Comparison of ENCODE assay signal across 27 mouse cellular contexts in the genomic region with DNA sequence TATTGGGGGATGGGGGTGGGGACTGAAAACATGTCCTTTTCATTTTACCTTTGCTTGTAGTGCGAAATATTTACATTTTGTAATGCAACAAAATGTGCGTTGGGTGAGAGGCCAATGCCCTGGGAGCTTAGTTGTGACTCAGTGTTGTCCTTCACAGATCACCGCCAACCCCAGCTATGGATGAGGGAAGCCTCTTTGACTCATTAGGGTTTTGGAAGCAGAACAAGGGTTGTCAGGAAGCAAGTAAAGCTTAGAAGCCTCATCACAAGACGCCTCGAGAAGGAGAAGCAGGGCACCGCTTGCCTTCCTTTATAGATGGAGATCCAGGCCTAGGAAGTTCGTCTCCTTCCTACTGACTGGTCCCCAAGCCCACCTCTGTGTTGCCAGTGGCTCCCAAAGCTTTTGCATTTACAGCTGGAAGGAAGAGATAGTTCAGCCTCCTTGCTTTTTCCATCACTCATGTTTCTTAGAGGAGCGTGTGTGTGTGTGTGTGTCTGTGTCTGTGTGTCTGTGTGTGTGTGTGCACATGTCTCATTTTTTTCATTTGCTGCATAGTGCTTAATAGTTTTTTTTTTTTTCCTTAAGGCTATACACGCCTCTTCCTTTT.
DNase-seq lines count a peak whose midpoint lies in the region; ATAC-seq and TF ChIP-seq lines count a peak whose summit lies in the region.
"Had no signal": no experiment of that assay in that cellular context is flagged by ENCODE, and none has a peak within 500 bp of the region (broad histone marks: within the 10 kb centered on the region; RNA-seq: fewer than 3 reads in every experiment).

No protein-coding gene starts in this region.

- TF ChIP-seq CTCF in liver, postnatal 0 days (IDR thresholded peaks at IDR 0.05; ENCODE audit: low read depth), result no peak

- H3K9ac ChIP-seq in liver, embryonic 12.5 days, result peak overlapping the region; percentile 32
- H3K9ac ChIP-seq in liver, postnatal 0 days (replicated peaks), result no peak overlapping the region
- H3K9ac ChIP-seq: forebrain, embryonic 12.5 days; heart, embryonic 13.5 days; hindbrain, embryonic 14.5 days; limb, embryonic 15.5 days; lung, embryonic 15.5 days; midbrain, embryonic 15.5 days; neural tube, embryonic 15.5 days had no signal

- H3K36me3 ChIP-seq in liver, embryonic 12.5 days, result peaks cover 22% of the 10 kb centered on the region
- no peaks in the 10 kb centered on the region for H3K36me3 ChIP-seq in liver, postnatal 0 days (replicated peaks; ENCODE audit: insufficient read depth, low read length)
- H3K36me3 ChIP-seq: forebrain, embryonic 12.5 days; heart, embryonic 13.5 days; limb, embryonic 15.5 days; lung, embryonic 15.5 days; midbrain, embryonic 10.5 days; midbrain, embryonic 15.5 days; neural tube, embryonic 15.5 days had no signal

- 70% methylated on average over 9 of the region's 9 CpGs for whole genome bisulfite sequencing in liver, embryonic 12.5 days (ENCODE audit: insufficient replicate concordance)
- WGBS in liver, postnatal 0 days (ENCODE audit: insufficient replicate concordance), result 80% methylated on average over 9 of the region's 9 CpGs

- ATAC-seq in liver, embryonic 12.5 days, result no peak
- no peak for ATAC-seq in liver, postnatal 0 days
- ATAC-seq: intestine, postnatal 0 days; midbrain, embryonic 15.5 days had no signal

- peak; percentile 61 for DNase-seq in heart, adult 11 months
- DNase-seq in heart, adult 8-10 months (ENCODE audit: low spot score), result no peak
- DNase-seq in MEL-GATA-1-ER (ENCODE audit: extremely low read depth, low read depth), result peak; percentile 41
- no peak for DNase-seq in liver, postnatal 0 days
- no peak for DNase-seq in kidney, postnatal 14 days
- DNase-seq in kidney, postnatal 25 days, result no peak
- DNase-seq: B cell, adult 2 months; cerebellum, adult 18-20 months; cerebellum, postnatal 14 days; gastrocnemius, postnatal 14 days; heart, postnatal 10 days; kidney, postnatal 4 days; layer of hippocampus, postnatal 36 days; right cerebral cortex, adult 18-20 months; spleen, adult 18-20 months; thymus, postnatal 25 days had no signal

- peak overlapping the region; percentile 83 for H3K27ac ChIP-seq in liver, embryonic 12.5 days
- H3K27ac ChIP-seq in liver, postnatal 0 days (ENCODE audit: low read depth), result peak overlapping the region; percentile 72; the same call in 1 of the 2 replicates
- H3K27ac ChIP-seq: forebrain, embryonic 12.5 days; heart, embryonic 13.5 days; hindbrain, embryonic 14.5 days; limb, embryonic 10.5 days; limb, embryonic 15.5 days; lung, embryonic 15.5 days; midbrain, embryonic 10.5 days; midbrain, embryonic 15.5 days; neural tube, embryonic 15.5 days had no signal

- peak overlapping the region; percentile 64 for H3K4me2 ChIP-seq in liver, embryonic 12.5 days
- H3K4me2 ChIP-seq in liver, postnatal 0 days (ENCODE audit: low read depth, low read length), result no peak overlapping the region
- H3K4me2 ChIP-seq: forebrain, embryonic 12.5 days; heart, embryonic 13.5 days; hindbrain, embryonic 14.5 days; limb, embryonic 15.5 days; lung, embryonic 15.5 days; midbrain, embryonic 15.5 days; neural tube, embryonic 15.5 days had no signal

- no peak for TF ChIP-seq EP300 in liver, postnatal 0 days (IDR thresholded peaks at IDR 0.05; ENCODE audit: low read depth)

- H3K4me3 ChIP-seq in liver, embryonic 12.5 days, result no peak overlapping the region
- H3K4me3 ChIP-seq in liver, postnatal 0 days (ENCODE audit: low read depth, low read length), result no peak overlapping the region
- H3K4me3 ChIP-seq: forebrain, embryonic 12.5 days; heart, embryonic 13.5 days; limb, embryonic 10.5 days; limb, embryonic 15.5 days; lung, embryonic 15.5 days; midbrain, embryonic 10.5 days; midbrain, embryonic 15.5 days; neural tube, embryonic 15.5 days had no signal

- H3K9me3 ChIP-seq in liver, embryonic 12.5 days (replicated peaks), result no peaks in the 10 kb centered on the region
- H3K9me3 ChIP-seq in liver, postnatal 0 days (ENCODE audit: low read length), result no peaks in the 10 kb centered on the region
- H3K9me3 ChIP-seq: forebrain, embryonic 12.5 days; heart, embryonic 13.5 days; limb, embryonic 10.5 days; limb, embryonic 15.5 days; lung, embryonic 15.5 days; midbrain, embryonic 10.5 days; midbrain, embryonic 15.5 days; neural tube, embryonic 15.5 days had no signal

- H3K4me1 ChIP-seq in liver, embryonic 12.5 days, result peaks cover 80% of the 10 kb centered on the region
- peaks cover 50% of the 10 kb centered on the region for H3K4me1 ChIP-seq in liver, postnatal 0 days (ENCODE audit: insufficient read depth)
- H3K4me1 ChIP-seq: limb, embryonic 10.5 days; limb, embryonic 15.5 days; lung, embryonic 15.5 days; midbrain, embryonic 15.5 days; neural tube, embryonic 15.5 days had no signal

- H3K27me3 ChIP-seq in liver, embryonic 12.5 days (replicated peaks), result no peaks in the 10 kb centered on the region
- no peaks in the 10 kb centered on the region for H3K27me3 ChIP-seq in liver, postnatal 0 days (ENCODE audit: insufficient read depth, low read length)
- H3K27me3 ChIP-seq: forebrain, embryonic 12.5 days; limb, embryonic 15.5 days; lung, embryonic 15.5 days; midbrain, embryonic 15.5 days; neural tube, embryonic 15.5 days had no signal

Comparison
In these comparisons a context has a peak if more than half of its experiments do, and no peak if none do; other contexts are left out.
1. DNase-seq: peak in heart, adult 11 months (single experiment) and MEL-GATA-1-ER (single experiment); none in heart, adult 8-10 months (single experiment), liver, postnatal 0 days (single experiment), kidney, postnatal 14 days (single experiment) and kidney, postnatal 25 days (0 of 2).